Mouse (Mus musculus): ENCODE data around the gene Tcf19.

DNA sequence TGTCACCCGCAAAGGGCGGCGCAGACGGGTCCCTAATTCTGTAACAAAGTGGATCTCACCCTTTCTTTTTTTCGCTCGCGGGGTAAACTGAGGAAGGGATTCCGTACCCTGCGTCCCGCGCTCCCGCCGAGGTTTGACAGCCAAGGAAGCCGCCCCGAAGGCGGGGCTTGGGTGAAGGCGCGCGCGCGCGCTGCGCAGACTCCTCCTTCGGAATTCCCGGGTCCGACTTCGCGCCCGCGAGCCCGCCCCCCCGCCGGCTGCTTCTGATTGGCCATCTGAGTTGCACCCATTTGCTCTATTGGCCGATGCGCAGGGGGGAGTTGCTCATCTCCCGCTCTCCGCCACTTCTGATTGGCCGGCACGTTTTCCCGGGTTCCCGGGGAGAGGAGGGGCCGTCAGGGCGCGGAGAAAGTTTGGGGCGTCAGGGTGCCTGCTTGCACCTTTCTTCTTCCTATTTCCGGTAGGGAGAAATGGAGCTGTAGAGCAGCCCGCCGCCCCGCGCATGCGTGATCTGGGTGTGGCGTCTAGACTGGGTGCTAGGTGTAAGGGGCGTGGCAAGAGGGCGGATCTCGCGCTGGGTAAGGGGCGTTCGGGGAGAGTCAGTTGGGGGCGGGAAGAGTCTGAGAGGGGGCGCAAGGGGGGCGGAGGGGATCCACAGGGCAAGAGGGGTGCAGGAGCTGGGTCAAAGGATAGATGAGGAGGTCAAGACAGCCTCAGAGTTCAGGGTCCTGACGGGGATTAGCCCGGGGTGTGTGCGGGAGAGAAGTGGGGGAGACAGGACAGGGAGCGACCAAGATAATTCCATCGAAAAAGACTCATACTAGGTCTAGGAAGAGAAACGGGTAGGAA lies at the start of gene Tcf19, which contains the start of gene Cchcr1:
- TF ChIP-seq FLI1 (IDR thresholded peaks at IDR 0.05; ENCODE audit: low read length) (peak; percentile 31; the same call in 1 of the 2 replicates), GATA1 (IDR thresholded peaks at IDR 0.05; ENCODE audit: borderline replicate concordance, low read length) (no peak)

All from megakaryocyte, embryonic 14.5 days (primary cell).